Mouse (Mus musculus) liver, adult (tissue): ENCODE measurements at regions not wholly inside any gene's neighbourhood (a gene's known extent, or its start where the extent isn't known, plus 50 kb on each side); places are given as distances from the start of the nearest gene placed in this dataset.

Experiments used
- GATA4 ChIP-seq: IDR thresholded peaks from 2 replicates; pipeline ENCODE4 v1.6.1; 2014; ENCODE audit warnings: mild to moderate bottlenecking, low read length; ENCODE audit not compliant: insufficient replicate concordance

- TF ChIP-seq GATA4: no peak
Measured at GRCm38 (mm10) chr16:65451885-65452284, 68.4 kb upstream of the Pou1f1 start.

GRCm38 (mm10) chr16:65458234-65458633 is 62.1 kb upstream of the Pou1f1 start:
- no peak for TF ChIP-seq GATA4

- no peak for TF ChIP-seq GATA4
Measured at GRCm38 (mm10) chr16:65469681-65470080, 50.6 kb upstream of the Pou1f1 start.
